Mouse (Mus musculus): ENCODE measurements at regions not wholly inside any gene's neighbourhood (a gene's known extent, or its start where the extent isn't known, plus 50 kb on each side); places are given as distances from the start of the nearest gene placed in this dataset.

DNA sequence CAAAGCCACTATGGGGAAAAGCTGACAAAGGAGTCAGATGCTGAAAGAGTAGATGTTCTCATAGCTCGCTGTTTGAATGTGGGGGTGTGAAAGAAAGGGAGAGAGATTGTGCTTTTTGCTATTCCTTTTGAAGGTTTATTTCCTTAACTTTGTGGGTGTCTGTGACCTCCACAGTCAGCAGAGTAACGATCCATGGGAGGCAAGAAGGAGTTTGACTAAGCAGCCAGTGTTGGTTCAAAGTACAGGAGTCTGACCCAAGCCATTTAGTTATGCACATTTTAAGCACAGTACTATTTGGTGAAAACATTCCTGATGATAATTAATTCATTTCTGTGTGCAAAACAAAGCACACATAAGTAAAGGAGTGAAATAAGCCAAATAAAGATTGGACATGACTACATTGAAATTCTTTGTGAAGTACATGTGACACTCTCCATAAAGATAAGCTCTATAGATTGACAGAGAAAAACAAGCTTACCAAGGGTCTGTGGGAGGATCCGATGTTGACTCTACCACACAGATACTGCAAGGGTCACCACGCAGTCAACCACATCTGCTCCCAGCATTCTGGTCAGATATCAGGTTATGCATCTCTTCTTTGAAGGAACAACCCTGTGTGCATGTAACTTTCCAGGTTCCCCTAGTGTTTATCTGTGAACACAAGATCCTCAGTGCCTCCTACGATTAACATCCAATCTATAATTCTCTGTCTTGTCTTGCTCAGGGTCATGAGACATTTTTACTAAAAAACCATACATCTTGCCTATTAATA, 56.2 kb upstream of the H2afz start:
- TF ChIP-seq CTCF (IDR thresholded peaks at IDR 0.05; ENCODE audit: extremely low read depth, insufficient read depth, insufficient read length, insufficient replicate concordance) (no peak), POLR2A (IDR thresholded peaks at IDR 0.05; ENCODE audit: low read depth, low read length) (no peak)
- Histone ChIP-seq H3K4me3 (ENCODE audit: extremely low read depth, insufficient read depth, insufficient read length) (no peak overlapping the region), H3K27me3 (ENCODE audit: control insufficient read depth, insufficient read depth, low read length) (no peaks in the 10 kb centered on the region), H3K4me1 (ENCODE audit: control insufficient read depth, insufficient read depth, insufficient read length) (no peaks in the 10 kb centered on the region), H3K27ac (ENCODE audit: insufficient read depth, low read length) (no peak overlapping the region), H3K36me3 (ENCODE audit: control insufficient read depth, insufficient read depth, low read length) (no peaks in the 10 kb centered on the region)
- 76% methylated on average over 5 of the region's 5 CpGs for WGBS
- DNase-seq (ENCODE audit: low read depth in 1 of 2, low spot score in 2 of 2): no peak

DNA sequence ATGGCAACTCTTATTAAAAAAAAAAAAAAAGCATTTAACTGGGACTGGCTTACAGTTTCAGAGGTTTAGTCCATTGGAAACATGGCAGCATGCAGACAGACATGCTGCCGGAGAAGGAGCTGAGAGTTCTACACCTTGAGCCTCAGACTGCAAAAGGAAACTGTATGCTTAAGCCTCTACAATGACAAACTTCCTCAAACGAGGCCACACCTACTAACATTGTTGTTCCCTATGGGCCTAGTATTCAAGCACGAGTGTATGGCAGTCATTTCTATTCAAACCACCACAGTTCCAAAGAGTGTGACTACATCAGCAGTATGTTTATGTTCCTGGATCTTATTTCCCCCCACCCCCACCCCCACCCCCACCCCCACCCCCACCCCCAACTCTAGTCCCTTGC, 54.2 kb upstream of the H2afz start:
- Histone ChIP-seq H3K4me3 (ENCODE audit: extremely low read depth, insufficient read depth, insufficient read length) (no peak overlapping the region), H3K27me3 (ENCODE audit: control insufficient read depth, insufficient read depth, low read length) (no peaks in the 10 kb centered on the region), H3K4me1 (ENCODE audit: control insufficient read depth, insufficient read depth, insufficient read length) (no peaks in the 10 kb centered on the region), H3K36me3 (ENCODE audit: control insufficient read depth, insufficient read depth, low read length) (no peaks in the 10 kb centered on the region), H3K27ac (ENCODE audit: insufficient read depth, low read length) (no peak overlapping the region)
- no peak for DNase-seq (ENCODE audit: low read depth in 1 of 2, low spot score in 2 of 2)
- 28% methylated on average over 3 of the region's 3 CpGs for WGBS
- TF ChIP-seq CTCF (IDR thresholded peaks at IDR 0.05; ENCODE audit: extremely low read depth, insufficient read depth, insufficient read length, insufficient replicate concordance) (no peak), POLR2A (IDR thresholded peaks at IDR 0.05; ENCODE audit: low read depth, low read length) (no peak)

All from spleen, adult 2 months (tissue).